Mouse (Mus musculus) hindbrain, embryonic 10.5 days (tissue): Measurements from ENCODE around the gene Dnajc6. TPM values are rescaled to one million over a fixed set of nuclear protein-coding genes. Genes with fewer than 3 reads are reported as not detected.

Source experiments
- DNase-seq: peaks from one replicate; pipeline ENCODE4 v3.0.0-alpha.2; 2017; ENCODE audit warnings: low spot score
- H3K27ac ChIP-seq: fragments of 300-500 bp; sonication (generic); 2 replicates; pipeline ENCODE4 v1.5.1; 2016; ENCODE audit warnings: mild to moderate bottlenecking, moderate library complexity
- H3K27me3 ChIP-seq: fragments of 300-500 bp; sonication (generic); 2 replicates; pipeline ENCODE4 v1.6.1; 2016; ENCODE audit warnings: mild to moderate bottlenecking; ENCODE audit not compliant: poor library complexity, insufficient read depth, severe bottlenecking
- H3K36me3 ChIP-seq: fragments of 300-500 bp; sonication (generic); 2 replicates; pipeline ENCODE4 v1.6.1; 2016; ENCODE audit warnings: mild to moderate bottlenecking, moderate library complexity
- H3K4me1 ChIP-seq: fragments of 300-500 bp; sonication (generic); replicated peaks from 2 replicates; pipeline ENCODE4 v1.6.1; 2016; ENCODE audit warnings: mild to moderate bottlenecking
- H3K4me3 ChIP-seq: fragments of 300-500 bp; sonication (generic); 2 replicates; pipeline ENCODE4 v1.5.1; 2016; ENCODE audit warnings: mild to moderate bottlenecking, moderate library complexity
- H3K9me3 ChIP-seq: fragments of 300-500 bp; sonication (generic); 2 replicates; pipeline ENCODE4 v1.6.1; 2016; ENCODE audit warnings: mild to moderate bottlenecking, moderate library complexity
- WGBS: fragments of 180-500 bp; shearing (Covaris S2); methylation state at CpG from one replicate; pipeline ENCODE4 v1.1.7; 2016; 5-methylcytosine and 5-hydroxymethylcytosine counted together
- polyA plus RNA-seq: library from polyadenylated mRNA; unstranded; fragments of >200 nt; fragmentation: Nextera tagmentation; extraction: Ambion mirVana; gene quantifications from 2 replicates; pipeline ENCODE4 v1.2.1, GENCODE M21; 2016

Dnajc6 gene
- polyA plus RNA-seq, 1 experiment from 2014 or later = 3.7 TPM

DNA sequence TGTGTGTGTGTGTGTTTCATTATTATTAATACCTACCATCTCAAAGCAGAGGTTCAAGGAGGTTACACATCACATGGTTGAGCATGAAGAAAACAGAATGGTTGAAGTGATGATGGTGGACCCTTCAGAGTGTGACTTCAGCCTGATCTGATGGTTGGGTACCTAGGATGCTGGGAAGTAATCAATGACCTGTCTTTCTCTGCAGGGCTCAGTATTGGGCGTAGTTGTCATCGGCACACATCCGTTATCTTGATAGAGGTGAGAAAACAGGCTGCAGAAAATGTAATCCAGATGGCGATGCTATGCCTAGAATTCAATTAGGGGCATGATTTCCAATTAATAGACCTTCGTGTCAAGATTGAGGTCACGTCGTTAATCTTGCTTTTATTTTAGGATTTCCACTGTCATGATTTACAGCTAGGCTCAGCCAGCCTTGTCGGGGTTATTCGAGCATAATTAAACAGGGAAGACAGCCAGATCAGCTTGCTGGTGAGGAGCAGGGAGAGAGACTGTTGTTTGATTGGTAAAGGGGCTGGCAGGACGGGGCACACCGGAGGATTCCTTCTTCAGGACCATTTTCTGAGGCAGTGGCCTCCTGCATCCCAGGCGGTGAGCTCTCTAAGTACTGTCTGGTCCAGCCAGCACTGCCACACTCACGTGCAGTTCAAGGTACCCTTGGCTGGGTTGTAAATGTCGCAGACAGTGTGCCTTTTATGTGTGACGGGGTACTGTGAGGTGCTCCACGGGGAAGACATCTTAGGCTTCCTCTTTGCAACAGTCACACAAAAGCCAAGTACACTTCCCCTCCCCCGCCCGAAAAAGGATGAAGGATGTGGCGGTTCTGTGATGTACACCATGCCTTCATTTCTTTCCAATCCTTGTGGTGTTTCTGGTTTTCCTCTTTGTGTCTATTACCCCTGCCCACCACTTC lies 88.3 kb downstream of the Dnajc6 start:
- no peak for DNase-seq
- 73% methylated on average over 19 of the region's 19 CpGs for WGBS
- Histone ChIP-seq H3K4me1 (peaks cover 12% of the 10 kb centered on the region), H3K36me3 (no peaks in the 10 kb centered on the region), H3K4me3 (no peak overlapping the region), H3K27ac (peak overlapping the region; percentile 60; the same call in 1 of the 2 replicates), H3K27me3 (no peaks in the 10 kb centered on the region), H3K9me3 (no peaks in the 10 kb centered on the region)

DNA sequence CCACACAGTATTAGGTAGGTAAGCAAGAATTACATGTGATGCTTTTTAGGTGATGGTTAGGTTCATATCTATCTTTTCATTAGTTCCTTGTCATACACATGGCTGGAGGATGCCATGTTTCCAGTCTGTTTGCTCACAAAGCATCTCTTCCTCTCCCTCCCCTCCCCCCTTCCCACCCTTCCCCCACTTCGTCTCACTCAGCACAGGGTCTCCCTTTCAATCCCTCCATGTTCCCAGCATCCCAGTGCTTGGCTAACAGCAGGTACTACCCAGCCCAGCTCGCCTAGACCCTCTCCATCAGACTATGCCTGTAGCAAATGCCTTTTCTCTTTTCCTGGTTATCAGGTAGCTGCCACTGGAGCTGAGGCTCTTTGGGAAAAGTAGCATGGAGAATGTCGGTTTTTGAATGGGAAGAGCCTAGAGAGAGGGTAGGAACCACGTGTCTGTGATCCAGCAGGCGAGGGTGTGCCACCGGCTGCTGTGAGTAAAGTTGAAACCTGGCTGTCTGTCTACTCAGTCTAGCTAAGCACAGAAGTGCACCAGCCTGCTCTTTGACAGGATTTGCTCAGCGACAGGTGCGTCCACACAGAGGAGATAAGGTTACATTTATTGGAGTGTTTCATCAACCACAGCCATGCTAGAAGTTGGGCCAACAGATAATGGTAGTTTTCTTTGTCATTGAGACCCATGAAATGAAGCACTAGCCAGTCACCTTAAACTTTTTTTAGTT lies 89.2 kb downstream of the Dnajc6 start:
- Histone ChIP-seq H3K36me3 (no peaks in the 10 kb centered on the region), H3K4me1 (peaks cover 12% of the 10 kb centered on the region), H3K27ac (peak overlapping the region; percentile 60; the same call in 1 of the 2 replicates), H3K9me3 (no peaks in the 10 kb centered on the region), H3K4me3 (no peak overlapping the region), H3K27me3 (no peaks in the 10 kb centered on the region)
- no peak for DNase-seq
- 68% methylated on average over 8 of the region's 8 CpGs for WGBS

DNA sequence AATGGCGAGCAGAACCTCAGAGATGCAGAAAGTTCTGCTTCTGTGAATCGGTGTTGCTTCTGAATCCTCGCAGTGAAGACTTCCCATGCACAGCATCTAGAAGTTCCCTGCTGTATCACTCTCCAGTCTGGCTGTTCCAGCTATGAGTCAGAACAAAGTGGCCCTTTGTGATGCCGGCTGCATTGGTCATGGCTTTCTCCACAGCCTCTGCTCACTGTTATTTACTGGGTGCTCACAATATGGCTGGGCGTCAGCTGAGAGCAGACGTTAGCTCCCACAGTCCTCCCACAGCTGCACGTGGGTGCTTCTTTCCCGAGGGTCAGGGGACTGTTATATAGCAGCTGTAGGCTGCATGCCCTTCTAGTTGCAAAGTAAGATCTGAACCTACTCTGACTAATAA lies 92.5 kb downstream of the Dnajc6 start:
- WGBS = 63% methylated on average over 8 of the region's 8 CpGs

DNA sequence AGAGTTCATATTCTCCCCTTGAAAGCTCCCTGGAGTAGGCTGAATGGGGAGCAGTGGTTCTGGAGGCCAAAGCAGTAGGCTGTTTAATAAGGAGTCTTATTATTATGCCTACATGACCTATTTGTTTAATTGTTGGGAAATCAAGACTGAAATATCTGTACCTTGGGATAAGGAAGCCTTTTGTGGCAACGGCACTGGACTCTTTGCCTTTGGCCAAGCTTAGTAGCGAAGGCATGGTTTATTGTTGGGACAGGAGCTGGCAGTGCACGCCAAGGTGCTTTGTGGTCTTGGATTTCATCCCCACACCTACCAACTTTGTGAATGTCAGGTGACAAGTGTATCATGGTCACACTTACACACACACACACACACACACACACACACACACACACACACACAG lies 93.3 kb downstream of the Dnajc6 start:
- no peaks in the 10 kb centered on the region for H3K27me3 ChIP-seq
- no peaks in the 10 kb centered on the region for H3K36me3 ChIP-seq
- DNase-seq = no peak
- H3K4me1 ChIP-seq = peaks cover 11% of the 10 kb centered on the region
- H3K27ac ChIP-seq = no peak overlapping the region
- 97% methylated on average over 3 of the region's 3 CpGs for WGBS
- no peaks in the 10 kb centered on the region for H3K9me3 ChIP-seq
- no peak overlapping the region for H3K4me3 ChIP-seq

More for the DNA sequence above, 92.5 kb downstream of the Dnajc6 start:
- Histone ChIP-seq H3K27me3 (no peaks in the 10 kb centered on the region), H3K27ac (no peak overlapping the region), H3K9me3 (no peaks in the 10 kb centered on the region), H3K36me3 (no peaks in the 10 kb centered on the region), H3K4me3 (no peak overlapping the region), H3K4me1 (peaks cover 12% of the 10 kb centered on the region)
- DNase-seq = no peak

DNA sequence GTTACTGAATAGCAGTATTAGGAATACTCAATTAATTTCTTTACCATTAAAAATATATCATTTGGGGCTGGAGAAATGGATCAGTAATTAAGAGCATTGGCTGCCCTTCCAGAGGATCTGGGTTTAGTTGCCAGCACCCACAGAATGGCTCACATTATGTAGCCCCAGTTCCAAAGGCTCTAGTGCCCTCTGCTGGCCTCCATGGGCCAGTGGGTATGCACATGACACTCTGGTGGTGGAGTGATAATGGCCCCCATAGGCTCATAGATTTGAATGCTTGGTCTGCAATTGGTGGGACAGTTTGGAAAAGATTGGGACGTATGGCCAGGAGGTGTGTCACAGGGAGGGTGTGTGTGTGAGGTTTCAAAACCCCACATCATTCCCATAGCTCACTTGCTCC lies 95.0 kb downstream of the Dnajc6 start:
- Histone ChIP-seq H3K36me3 (no peaks in the 10 kb centered on the region), H3K4me3 (no peak overlapping the region), H3K4me1 (no peaks in the 10 kb centered on the region), H3K9me3 (no peaks in the 10 kb centered on the region), H3K27ac (no peak overlapping the region), H3K27me3 (no peaks in the 10 kb centered on the region)
- WGBS = 81% methylated on average over 1 of the region's 1 CpGs
- DNase-seq = no peak

DNA sequence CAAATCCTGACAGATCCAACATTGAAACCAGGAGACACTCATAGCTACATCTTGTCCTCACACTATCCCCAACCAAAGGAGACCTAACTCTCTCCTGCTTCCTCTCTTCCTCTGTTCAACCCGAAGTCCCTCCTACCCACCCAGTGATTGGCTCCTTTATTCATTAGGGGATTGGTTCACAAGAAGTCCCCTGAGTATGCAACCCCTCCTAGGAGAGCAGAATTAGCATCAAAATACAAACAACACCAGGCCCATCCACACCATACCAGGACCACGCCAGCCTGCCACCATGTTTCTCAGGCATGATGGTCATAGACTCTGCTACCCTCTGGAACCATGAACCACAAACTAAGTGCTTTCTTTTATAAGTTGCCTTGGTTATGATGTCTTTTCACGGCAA lies 96.0 kb downstream of the Dnajc6 start:
- no peaks in the 10 kb centered on the region for H3K9me3 ChIP-seq
- WGBS = 81% methylated on average over 3 of the region's 3 CpGs
- DNase-seq = no peak
- H3K27ac ChIP-seq = no peak overlapping the region
- no peaks in the 10 kb centered on the region for H3K36me3 ChIP-seq
- no peaks in the 10 kb centered on the region for H3K27me3 ChIP-seq
- no peaks in the 10 kb centered on the region for H3K4me1 ChIP-seq
- H3K4me3 ChIP-seq = no peak overlapping the region

DNA sequence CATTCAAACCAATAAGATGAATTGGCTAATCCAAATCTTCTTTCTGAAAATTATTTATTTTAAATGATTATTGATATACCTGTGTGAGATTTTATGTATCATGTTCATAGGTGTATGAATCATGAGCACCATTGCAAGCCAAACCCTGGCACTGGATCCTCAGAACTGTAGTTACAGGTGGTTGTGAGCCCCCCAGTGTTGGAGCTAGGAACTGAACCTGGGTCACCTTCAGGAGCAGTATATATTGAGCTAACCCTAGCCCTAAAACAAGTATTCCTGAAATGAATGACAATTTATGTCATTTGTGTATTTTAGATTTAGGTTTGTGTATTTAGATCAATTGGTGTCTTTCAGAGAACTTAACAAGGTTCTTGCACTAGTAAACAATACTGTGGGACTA lies 105.3 kb downstream of the Dnajc6 start:
- Histone ChIP-seq H3K27ac (no peak overlapping the region), H3K4me1 (no peaks in the 10 kb centered on the region), H3K36me3 (no peaks in the 10 kb centered on the region), H3K27me3 (no peaks in the 10 kb centered on the region), H3K9me3 (no peaks in the 10 kb centered on the region), H3K4me3 (no peak overlapping the region)
- DNase-seq = peak; percentile 23

DNA sequence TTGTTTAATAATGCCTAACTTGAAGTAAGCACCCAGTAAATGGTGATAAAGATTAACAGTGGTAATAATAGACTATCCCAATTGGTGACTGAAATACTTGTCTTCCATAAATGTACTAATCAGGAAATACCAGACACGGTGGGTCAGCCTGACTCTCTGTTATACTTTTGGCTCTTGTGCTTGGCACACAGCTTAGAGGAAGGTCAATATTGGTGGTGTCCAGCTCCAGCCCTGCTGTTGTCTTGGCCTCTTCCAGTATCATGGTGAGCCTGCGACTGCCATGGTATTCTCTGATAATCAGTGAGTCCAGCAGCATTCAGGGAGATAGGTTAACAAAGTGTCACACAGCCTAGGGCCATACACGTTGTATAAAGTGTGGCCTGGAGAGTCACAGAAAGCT lies 107.2 kb downstream of the Dnajc6 start:
- no peaks in the 10 kb centered on the region for H3K27me3 ChIP-seq
- H3K27ac ChIP-seq = no peak overlapping the region
- H3K4me1 ChIP-seq = no peaks in the 10 kb centered on the region
- no peaks in the 10 kb centered on the region for H3K36me3 ChIP-seq
- DNase-seq = no peak
- no peaks in the 10 kb centered on the region for H3K9me3 ChIP-seq
- no peak overlapping the region for H3K4me3 ChIP-seq
- WGBS = 88% methylated on average over 3 of the region's 3 CpGs

DNA sequence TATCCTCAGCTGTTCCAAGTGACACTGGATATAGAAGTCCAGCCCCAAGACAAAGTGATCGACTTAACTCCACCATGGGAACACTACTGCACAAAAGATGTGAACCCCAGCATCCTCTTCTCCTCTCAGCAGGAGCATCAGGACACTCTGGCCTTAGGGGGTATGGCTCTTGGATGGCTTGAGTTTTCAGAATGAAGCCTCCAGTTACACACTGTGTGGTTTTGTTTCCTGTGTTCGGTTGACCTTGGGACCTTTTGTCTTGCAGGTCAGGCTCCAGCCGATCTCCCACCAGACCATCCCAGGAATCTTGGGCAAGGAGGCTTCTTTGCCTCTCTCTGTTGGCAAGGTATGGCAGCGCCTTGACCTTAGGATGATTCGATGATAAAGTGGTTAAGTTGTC lies 120.1 kb downstream of the Dnajc6 start:
- Histone ChIP-seq H3K27ac (no peak overlapping the region), H3K4me1 (no peaks in the 10 kb centered on the region), H3K9me3 (no peaks in the 10 kb centered on the region), H3K4me3 (no peak overlapping the region), H3K27me3 (no peaks in the 10 kb centered on the region), H3K36me3 (0 out of 2 replicates have a peak, but pooled peaks cover 3% of the 10 kb centered on the region)
- WGBS = 75% methylated on average over 5 of the region's 5 CpGs
- no peak for DNase-seq

DNA sequence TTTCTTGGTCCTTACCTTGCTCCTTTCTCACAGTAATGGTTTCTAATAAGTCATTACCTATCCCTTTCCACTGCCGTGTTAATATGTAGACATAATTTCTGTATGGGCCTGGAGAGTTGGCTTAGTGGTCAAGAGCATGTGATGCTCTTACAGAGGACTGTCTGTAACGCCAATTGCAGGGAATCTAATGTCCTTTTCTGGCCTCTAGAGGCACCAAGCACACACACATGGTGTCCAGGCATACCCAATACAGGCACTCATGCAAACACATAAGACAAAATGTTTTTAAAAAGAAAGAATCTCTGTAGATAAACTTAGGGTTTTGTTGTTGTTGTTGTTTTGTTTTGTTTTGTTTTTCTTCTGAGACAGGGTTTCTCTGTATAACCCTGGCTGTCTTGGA lies 121.3 kb downstream of the Dnajc6 start:
- H3K27me3 ChIP-seq = no peaks in the 10 kb centered on the region
- no peaks in the 10 kb centered on the region for H3K4me1 ChIP-seq
- no peaks in the 10 kb centered on the region for H3K9me3 ChIP-seq
- DNase-seq = no peak
- 0 out of 2 replicates have a peak, but pooled peaks cover 3% of the 10 kb centered on the region for H3K36me3 ChIP-seq
- H3K4me3 ChIP-seq = no peak overlapping the region
- 73% methylated on average over 2 of the region's 2 CpGs for WGBS
- H3K27ac ChIP-seq = no peak overlapping the region

DNA sequence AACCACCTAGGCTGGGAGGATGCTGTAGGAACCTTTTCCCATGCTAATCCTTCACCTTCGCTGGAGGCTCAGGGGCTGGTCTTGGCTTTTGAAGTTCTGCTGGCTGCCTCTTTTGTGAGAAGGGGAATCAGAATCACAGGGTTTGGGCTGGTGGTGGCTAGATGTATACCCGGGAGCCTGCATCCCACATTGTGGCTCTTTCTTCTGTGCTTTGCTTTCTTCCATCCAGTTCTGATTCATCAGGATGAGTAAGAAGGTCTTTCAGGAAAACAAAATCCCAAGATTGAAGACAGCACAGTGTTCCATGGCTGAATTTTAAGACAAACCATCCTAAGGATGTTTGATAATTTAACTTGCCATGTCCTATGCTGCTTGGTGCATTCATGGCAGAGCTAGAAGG lies 123.8 kb downstream of the Dnajc6 start:
- 63% methylated on average over 2 of the region's 2 CpGs for WGBS
- H3K4me3 ChIP-seq = no peak overlapping the region

DNA sequence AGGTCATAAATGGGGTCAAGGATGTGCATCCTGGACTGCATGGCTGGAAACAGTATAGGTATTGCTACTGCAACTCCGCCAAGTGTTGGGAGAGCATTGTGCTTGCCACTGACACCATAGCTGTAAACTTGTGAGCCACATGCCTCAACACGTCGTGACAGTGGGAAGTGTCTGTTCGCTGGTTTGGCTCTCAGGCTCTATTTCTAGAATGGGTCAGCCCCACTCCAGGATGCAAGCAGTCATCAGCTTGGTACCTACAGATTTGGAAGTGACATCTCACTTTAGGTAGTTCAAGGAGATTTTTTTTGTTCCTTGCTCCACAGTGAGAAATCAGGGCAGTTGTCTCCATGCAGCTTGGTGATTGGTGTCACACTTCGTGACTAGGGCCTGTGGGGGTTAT lies 124.8 kb downstream of the Dnajc6 start:
- no peaks in the 10 kb centered on the region for H3K36me3 ChIP-seq
- no peaks in the 10 kb centered on the region for H3K4me1 ChIP-seq
- no peak overlapping the region for H3K4me3 ChIP-seq
- H3K27ac ChIP-seq = no peak overlapping the region
- H3K9me3 ChIP-seq = no peaks in the 10 kb centered on the region
- 92% methylated on average over 5 of the region's 5 CpGs for WGBS
- DNase-seq = no peak
- no peaks in the 10 kb centered on the region for H3K27me3 ChIP-seq

More for the DNA sequence above, 123.8 kb downstream of the Dnajc6 start:
- Histone ChIP-seq H3K36me3 (no peaks in the 10 kb centered on the region), H3K4me1 (no peaks in the 10 kb centered on the region), H3K27ac (no peak overlapping the region), H3K27me3 (no peaks in the 10 kb centered on the region), H3K9me3 (no peaks in the 10 kb centered on the region)
- no peak for DNase-seq

DNA sequence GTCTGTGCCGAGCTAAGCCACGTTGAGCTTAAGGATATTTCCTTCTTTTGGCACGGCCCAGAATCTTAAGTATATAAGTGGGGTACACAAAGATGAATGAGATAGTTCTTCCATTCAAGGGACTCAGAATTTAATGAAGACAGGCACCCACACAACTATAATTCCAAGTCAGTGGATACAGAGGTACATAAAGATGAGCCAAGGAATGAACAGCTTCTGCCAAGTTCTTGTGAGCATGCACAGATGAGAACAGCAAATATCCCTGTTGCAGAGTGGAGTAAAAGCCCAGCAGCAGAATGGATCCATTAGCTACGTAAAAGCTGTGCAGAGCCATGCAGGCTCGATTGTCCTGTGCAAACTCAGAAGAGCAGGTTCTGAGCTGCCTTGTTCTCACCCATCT lies 128.8 kb downstream of the Dnajc6 start:
- no peak for DNase-seq
- Histone ChIP-seq H3K27ac (no peak overlapping the region), H3K27me3 (no peaks in the 10 kb centered on the region), H3K9me3 (no peaks in the 10 kb centered on the region), H3K4me3 (no peak overlapping the region), H3K4me1 (no peaks in the 10 kb centered on the region), H3K36me3 (no peaks in the 10 kb centered on the region)
- WGBS = 90% methylated on average over 5 of the region's 5 CpGs
